Mouse (Mus musculus) mesoderm, embryonic 11.5 days (tissue): ENCODE results near the gene Parp6.

Experiments
- DNase-seq: peaks from one replicate; pipeline ENCODE4 v3.0.0-alpha.2; 2012; ENCODE audit warnings: low read depth, low spot score

The Parp6 gene

DNA sequence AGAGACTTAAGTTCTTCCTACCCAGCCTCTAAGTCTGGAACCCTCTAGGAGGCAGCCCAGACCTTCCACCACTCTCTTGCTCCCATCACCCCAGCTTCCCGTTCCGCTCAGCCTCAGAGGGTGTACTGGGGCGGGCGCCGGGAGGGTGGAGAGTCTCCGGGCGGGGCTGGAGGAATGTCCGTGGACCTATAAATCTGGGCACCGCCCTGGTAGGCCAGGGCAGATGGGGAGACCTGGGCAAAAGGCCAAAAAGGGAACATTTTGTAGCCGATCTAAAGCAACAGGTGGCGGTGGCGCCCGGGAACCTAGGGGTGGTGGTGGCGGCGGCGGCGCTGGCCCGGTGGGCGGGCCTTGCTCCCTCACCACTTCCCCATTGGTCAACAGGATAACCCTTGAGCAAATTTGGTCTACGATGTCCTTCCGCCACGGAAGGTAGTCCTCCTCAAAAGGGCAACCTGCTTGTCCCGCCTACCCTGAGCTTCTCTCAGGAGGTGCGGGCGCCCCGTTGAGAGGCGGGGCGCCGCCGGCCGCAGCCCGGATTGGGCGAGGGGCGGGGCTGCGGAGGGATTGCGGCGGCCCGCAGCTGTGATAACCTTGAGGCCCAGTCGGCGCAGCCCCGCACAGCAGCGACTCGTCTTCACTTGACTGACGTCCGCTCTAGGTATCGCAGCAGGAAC, 39.0 kb downstream of the Parp6 start, which contains the start of gene Pkm:
Gene Pkm (plus strand): TSS at position 411 of the 677 bp plus-strand sequence.
- peak; percentile 100 for DNase-seq

DNA sequence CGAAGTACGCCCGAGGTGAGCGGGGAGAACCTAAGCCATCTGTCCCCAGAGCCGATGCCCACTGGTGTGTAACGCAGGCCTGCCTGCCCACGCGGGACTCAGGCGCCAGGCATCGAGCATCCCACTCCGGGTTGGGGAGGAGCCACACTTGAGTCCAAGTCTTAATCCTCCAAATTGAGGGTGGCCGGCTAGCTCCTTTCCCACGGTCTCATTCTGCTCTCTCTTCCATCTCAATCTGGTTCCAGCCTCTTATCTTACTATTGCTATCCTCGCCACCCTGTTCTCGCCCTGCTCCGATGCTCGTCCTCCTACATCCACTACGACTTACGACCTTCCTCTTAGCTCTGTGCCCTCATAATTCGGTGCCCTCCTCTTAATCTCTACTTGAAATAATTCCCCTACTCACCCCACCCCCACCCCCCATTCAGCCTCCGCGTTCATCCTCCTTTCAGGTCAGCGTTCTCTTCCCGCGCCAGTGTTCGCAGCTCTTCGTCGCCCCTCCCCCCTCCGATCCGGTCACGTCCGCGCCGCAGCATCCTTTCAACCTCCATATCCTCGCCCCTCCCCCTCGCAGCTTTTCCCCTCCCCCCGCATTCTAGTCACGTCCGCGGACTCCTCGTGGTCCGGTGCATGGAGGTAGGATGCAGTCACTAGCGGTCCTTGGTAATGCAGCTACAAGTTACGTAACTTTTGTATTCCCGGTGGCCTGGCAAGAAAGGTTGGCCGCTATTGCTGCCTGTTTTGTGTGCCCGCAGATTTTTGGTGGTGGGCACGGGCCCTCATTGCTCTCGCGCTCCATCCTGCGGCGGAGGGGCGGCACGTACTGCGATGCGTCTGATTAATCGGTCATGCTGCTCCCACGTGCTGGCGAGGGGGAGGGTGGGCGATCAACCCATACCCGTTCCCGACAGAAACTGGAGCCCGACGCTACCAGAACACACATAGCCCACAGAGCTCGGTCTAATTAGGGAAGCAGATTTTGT, 39.8 kb downstream of the Parp6 start:
- DNase-seq = peak; percentile 96

DNA sequence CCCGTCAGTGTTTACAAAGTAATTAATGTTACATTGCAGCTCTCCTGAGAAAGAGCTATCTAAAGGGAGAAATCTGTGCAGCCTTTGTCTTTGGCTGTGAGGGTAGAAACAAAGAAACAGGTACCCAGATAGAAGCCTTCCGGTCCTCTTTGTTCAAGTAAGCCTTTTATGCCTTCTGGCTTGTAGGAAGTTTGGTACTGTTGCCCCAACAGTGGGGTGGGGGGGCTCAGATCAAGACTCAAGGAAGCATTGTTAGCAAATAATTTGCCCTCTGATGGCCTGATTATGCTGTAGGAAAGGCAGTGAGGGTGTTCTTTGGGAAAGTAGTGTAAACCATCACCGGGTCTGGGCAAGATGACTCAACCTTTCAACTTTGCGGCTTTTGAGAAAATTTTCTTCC, 41.1 kb downstream of the Parp6 start:
- DNase-seq = no peak

GRCm38 (mm10) chr9:59659036-59660026, 42.2 kb downstream of the Parp6 start:
- peak; percentile 95 for DNase-seq

DNA sequence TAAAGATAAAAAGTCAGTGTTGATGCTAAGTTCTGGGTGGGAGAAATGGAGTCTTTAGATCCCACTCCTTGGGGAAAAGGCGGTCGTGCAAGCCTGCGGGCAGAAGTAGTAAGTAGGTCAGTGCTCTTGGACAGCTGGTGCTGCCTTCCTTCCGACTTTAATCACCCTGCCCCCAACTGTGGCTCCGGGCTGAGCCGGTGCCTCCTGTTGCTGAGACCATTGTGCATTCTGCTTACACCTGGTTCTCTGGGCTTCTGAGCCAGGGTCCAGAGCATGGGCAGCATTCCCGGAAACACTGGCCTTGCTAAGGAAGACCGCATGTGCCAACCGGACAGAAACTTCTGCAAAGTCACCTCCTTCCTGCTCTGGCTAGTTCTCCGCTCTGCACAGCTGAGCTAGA, 43.3 kb downstream of the Parp6 start:
- no peak for DNase-seq

GRCm38 (mm10) chr9:59661298-59661975, 44.4 kb downstream of the Parp6 start:
- DNase-seq = no peak

DNA sequence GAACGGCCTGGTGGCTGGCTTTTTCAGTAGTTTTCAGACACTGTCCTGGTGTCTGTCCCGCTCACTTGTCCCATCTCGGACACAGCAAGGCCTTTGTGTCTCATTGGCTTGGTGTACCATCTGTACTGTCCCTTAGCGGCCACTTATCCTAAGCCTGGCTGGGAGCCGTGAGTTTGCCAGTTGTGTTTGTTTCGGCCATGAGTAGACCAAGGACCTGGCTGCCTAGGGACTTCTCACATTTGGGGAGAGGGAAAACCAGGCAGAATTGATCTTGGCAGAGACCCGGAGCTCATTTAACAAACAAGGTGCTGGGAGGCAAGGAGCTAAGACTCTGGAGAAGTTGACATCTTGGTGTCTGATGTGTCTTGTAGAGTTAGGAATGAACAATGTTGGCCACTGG, 46.1 kb downstream of the Parp6 start:
- DNase-seq = no peak

DNA sequence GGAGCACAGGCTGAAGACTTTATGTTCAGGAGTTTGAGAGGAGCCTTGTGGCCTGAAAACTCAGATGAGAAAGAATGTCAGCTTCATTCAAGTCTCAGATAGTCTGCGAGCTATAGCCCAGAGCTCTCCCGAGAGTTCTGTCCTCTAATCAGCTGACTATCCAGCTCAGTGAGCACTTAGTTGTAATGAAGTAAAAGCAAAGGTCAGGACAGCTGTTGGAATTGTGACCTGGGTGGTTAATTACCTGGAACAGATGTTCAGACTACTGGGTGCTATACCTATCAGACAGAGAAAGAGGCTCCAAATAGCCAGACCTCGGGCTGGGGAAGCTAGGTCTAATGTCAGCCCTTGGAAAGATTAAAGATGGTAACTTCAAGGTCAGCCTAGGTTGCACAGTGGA, 46.9 kb downstream of the Parp6 start:
- no peak for DNase-seq

DNA sequence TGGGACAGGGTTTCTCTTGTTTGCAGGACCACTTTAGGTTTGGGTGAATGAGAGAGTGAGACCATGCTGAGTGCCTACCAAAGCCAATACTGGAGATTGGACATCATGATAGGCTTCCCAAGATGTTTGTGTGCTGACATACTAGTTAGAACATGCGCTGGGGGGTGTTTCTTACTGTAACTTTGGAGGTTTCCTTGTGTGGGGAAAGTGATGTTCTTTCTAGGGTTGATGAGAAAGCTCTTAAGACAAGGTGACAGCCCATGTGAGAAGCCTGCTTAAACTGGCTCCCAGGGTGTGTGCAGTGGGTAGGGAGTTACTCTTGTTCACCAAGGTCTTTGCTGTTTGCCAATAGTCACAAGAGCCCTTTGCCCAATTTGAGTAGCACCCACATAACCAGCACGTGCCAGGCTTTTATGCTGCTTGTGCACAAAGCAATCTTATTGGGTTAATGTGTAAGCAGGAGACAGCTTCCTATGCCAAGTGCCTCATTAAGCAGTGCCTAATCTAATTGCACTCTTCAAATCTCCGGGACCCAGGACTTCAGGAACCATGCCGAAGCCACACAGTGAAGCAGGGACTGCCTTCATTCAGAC, 47.7 kb downstream of the Parp6 start:
- DNase-seq = no peak

DNA sequence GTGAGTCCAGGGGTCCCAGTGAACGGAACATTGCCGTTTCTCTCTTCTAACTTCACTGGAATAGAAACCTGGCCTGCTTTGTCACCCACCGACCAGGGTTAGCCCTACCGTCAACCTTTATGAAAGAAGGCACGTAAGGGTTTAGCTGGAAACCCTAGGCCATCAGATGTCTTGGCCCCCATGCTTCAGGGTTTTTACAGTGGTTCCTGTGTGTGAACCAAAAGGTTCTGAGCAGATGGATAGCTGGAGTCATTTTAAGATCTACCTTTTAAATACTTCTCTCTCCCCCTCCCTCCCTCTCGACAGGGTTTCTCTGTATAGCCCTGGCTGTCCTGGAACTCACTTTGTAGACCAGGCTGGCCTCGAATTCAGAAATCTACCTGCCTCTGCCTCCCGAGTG, 48.9 kb downstream of the Parp6 start:
- DNase-seq = no peak

- DNase-seq = no peak
Measured at GRCm38 (mm10) chr9:59666813-59667212, 49.7 kb downstream of the Parp6 start.

- no peak for DNase-seq
Measured at GRCm38 (mm10) chr9:59667250-59667649, 50.2 kb downstream of the Parp6 start.

GRCm38 (mm10) chr9:59667904-59668303, 50.8 kb downstream of the Parp6 start:
- no peak for DNase-seq

DNA sequence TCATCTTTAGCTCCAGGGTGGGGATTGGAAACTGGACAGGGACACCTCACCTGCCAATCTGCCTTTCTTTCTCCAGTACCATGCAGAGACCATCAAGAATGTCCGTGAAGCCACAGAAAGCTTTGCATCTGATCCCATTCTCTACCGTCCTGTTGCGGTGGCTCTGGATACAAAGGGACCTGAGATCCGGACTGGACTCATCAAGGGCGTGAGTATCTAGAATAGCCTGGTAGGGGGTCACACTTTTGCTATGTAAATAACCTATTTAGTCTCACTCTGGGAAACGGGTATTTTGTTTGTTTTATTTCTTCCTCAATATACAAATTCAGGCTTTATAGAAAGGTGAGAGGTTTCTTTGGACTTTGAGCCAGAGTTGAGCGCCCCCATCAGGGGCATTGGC, 51.4 kb downstream of the Parp6 start:
- DNase-seq = no peak

DNA sequence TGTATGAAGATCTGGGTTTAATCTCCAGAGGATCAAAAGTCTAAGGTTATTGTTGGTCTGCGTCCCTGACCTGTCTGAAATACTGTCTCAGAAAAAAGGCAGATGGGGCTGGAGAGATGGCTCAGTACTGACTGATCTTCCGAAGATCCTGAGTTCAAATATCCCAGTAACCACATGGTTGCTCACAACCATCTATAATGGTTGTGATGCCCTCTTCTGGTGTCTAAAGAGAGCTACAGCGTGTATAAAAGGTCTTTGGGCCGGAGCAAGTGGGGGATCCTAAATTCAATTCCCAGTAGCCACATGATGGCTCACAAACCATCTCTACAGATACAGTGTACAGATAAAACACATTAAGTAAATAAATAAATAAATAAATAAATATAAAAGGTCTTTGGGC, 52.1 kb downstream of the Parp6 start:
- DNase-seq = no peak

GRCm38 (mm10) chr9:59672195-59672894, 55.3 kb downstream of the Parp6 start:
- no peak for DNase-seq

DNA sequence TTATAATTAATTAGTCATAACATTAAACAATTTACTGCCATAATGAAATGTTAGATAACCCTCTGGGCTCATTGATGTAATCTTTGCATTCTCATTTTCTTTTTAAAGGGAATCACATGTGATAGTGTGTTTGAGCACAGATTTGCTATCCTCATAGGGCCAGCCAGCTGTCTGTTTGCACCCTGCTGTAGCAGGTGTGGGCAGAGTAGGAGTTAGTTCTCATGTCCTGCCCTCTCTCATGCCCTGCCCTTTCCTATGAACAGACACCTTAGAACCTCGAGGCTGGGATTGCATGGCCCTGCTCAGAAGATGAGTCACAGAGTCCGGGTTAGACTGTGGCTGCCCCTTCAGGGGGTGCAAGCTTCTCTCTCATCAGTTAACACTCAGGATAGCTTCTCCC, 56.3 kb downstream of the Parp6 start:
- DNase-seq = no peak

DNA sequence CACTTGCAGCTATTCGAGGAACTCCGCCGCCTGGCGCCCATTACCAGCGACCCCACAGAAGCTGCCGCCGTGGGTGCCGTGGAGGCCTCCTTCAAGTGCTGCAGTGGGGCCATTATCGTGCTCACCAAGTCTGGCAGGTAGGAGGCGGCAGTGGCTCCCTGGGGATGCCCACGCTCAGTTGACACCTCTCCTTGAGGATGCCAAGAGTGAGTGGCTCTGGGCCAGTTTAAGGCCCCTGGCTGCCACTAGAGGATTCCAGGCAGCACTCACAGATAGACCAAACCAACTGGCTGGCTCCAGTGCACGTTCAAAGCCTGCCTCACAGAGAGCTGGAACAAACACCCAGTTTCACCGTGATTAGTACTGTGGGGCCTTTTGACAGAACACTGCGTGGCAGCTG, 58.5 kb downstream of the Parp6 start:
- no peak for DNase-seq

- DNase-seq = peak; percentile 39
Measured at GRCm38 (mm10) chr9:59678313-59678712, 61.2 kb downstream of the Parp6 start.
